Mouse (Mus musculus) liver, embryonic 14.5 days (tissue): ENCODE results near the gene Gm5475. TPM values are rescaled to one million over a fixed set of nuclear protein-coding genes. Genes with fewer than 3 reads are reported as not detected.

ENCODE experiments used
- ATAC-seq: fragments of 200-750 bp; cut with Nextera tagmentation; 2 replicates; pipeline ENCODE4 v1.8.0; 2017; ENCODE audit warnings: moderate number of reproducible peaks, mild to moderate bottlenecking, moderate library complexity; ENCODE audit not compliant: insufficient read depth
- DNase-seq, 3 experiments: peaks; one replicate each; pipeline ENCODE4 v3.0.0-alpha.2; 2012 to 2013; ENCODE audit warnings: low read depth in 3 of 3, low spot score in 3 of 3
- H3K27ac ChIP-seq: fragments of 300-500 bp; sonication (generic); 2 replicates; pipeline ENCODE4 v1.5.1; 2014; ENCODE audit warnings: moderate library complexity, mild to moderate bottlenecking, control low read depth, inconsistent platforms
- H3K27me3 ChIP-seq: fragments of 300-500 bp; sonication (generic); 2 replicates; pipeline ENCODE4 v1.6.1; 2014; ENCODE audit warnings: mild to moderate bottlenecking, low read length, moderate library complexity; ENCODE audit not compliant: control insufficient read depth, insufficient read depth
- H3K36me3 ChIP-seq: fragments of 300-500 bp; sonication (generic); replicated peaks from 2 replicates; pipeline ENCODE4 v1.6.1; 2014; ENCODE audit warnings: low read depth; ENCODE audit not compliant: control insufficient read depth, insufficient read depth
- H3K4me1 ChIP-seq, 2 experiments: fragments of 200-500 bp in 1 of 2; fragments of 300-500 bp in 1 of 2; sonication (generic) in 1 of 2; replicated peaks; 2 replicates each; pipeline ENCODE4 v1.6.1; 2012 to 2014; ENCODE audit warnings: antibody characterized with exemption in 1 of 2, inconsistent platforms in 1 of 2, low read length in 1 of 2; ENCODE audit not compliant: control insufficient read depth in 2 of 2, insufficient read depth in 2 of 2
- H3K4me2 ChIP-seq: fragments of 300-500 bp; sonication (generic); 2 replicates; pipeline ENCODE4 v1.6.1; 2014; ENCODE audit warnings: low read depth, mild to moderate bottlenecking, control low read depth, moderate library complexity
- H3K4me3 ChIP-seq, 2 experiments: fragments of 200-500 bp in 1 of 2; fragments of 300-500 bp in 1 of 2; sonication (generic) in 1 of 2; 2 replicates each; pipeline ENCODE4 v1.5.1; 2012 to 2014; ENCODE audit warnings: low read depth in 2 of 2, low read length in 2 of 2, mild to moderate bottlenecking in 2 of 2, control low read depth in 1 of 2, inconsistent platforms in 1 of 2, moderate library complexity in 1 of 2; ENCODE audit not compliant: insufficient read depth in 1 of 2
- H3K9ac ChIP-seq: fragments of 300-500 bp; sonication (generic); replicated peaks from 2 replicates; pipeline ENCODE4 v1.6.1; 2014; ENCODE audit warnings: mild to moderate bottlenecking, control low read depth, moderate library complexity
- H3K9me3 ChIP-seq: fragments of 300-500 bp; sonication (generic); 2 replicates; pipeline ENCODE4 v1.6.1; 2016; ENCODE audit warnings: low read length, mixed read lengths; ENCODE audit not compliant: control insufficient read depth
- CTCF ChIP-seq: IDR thresholded peaks from 2 replicates; pipeline ENCODE4 v1.5.1; 2016; ENCODE audit warnings: antibody characterized with exemption, low read depth, control low read depth
- EP300 ChIP-seq: IDR thresholded peaks from 2 replicates; pipeline ENCODE4 v1.6.1; 2016; ENCODE audit warnings: antibody characterized with exemption, low read depth
- WGBS: fragments of 180-500 bp; shearing (Covaris S2); extraction: QIAGEN DNeasy Blood & Tissue Kit; methylation state at CpG from one replicate; pipeline ENCODE4 v1.1.7; 2014; ENCODE audit not compliant: insufficient replicate concordance; 5-methylcytosine and 5-hydroxymethylcytosine counted together
- polyA plus RNA-seq, 2 experiments: library from polyadenylated mRNA; depleted of rRNA in 1 of 2; stranded (reverse) in 1 of 2; unstranded in 1 of 2; fragments of >200 nt; fragmentation: Nextera tagmentation in 1 of 2; extraction: Ambion mirVana in 1 of 2; gene quantifications; 2 replicates each; pipeline versions ENCODE4 v1.2.1 to v1.2.3; 2012 to 2014

Gm5475 gene
- polyA plus RNA-seq, 2 experiments: 0.01 TPM; not detected in 1

- ATAC-seq: peak; percentile 88
- Histone ChIP-seq H3K9ac (peak overlapping the region; percentile 4), H3K4me3 (no peak overlapping the region), H3K9me3 (no peaks in the 10 kb centered on the region), H3K4me2 (peak overlapping the region; percentile 45), H3K27me3 (no peaks in the 10 kb centered on the region), H3K27ac (peak overlapping the region; percentile 57), H3K4me1 (peaks cover 26 to 37% of the 10 kb centered on the region in 2 experiments), H3K36me3 (peaks cover 39% of the 10 kb centered on the region)
- DNase-seq: peak; percentile 45 to 67 (median 61)
- 21% methylated on average over 7 of the region's 7 CpGs for WGBS
- TF ChIP-seq EP300: peak; percentile 87
- no peak for TF ChIP-seq CTCF
Observed at GRCm38 (mm10) chr15:100391599-100391998, 30.3 kb upstream of the Gm5475 start.

- Histone ChIP-seq H3K36me3 (peaks cover 53% of the 10 kb centered on the region), H3K27ac (no peak overlapping the region; the same call in 1 of the 2 replicates), H3K4me1 (peaks cover 26 to 37% of the 10 kb centered on the region in 2 experiments), H3K4me3 (no peak overlapping the region), H3K4me2 (no peak overlapping the region), H3K27me3 (no peaks in the 10 kb centered on the region), H3K9me3 (no peaks in the 10 kb centered on the region), H3K9ac (no peak overlapping the region)
- ATAC-seq: no peak
- TF ChIP-seq EP300 (no peak), CTCF (no peak)
- DNase-seq: no peak
- 83% methylated on average over 11 of the region's 11 CpGs for WGBS
Observed at GRCm38 (mm10) chr15:100393016-100393415, 28.9 kb upstream of the Gm5475 start.

GRCm38 (mm10) chr15:100395561-100395960 is 26.4 kb upstream of the Gm5475 start:
- H3K4me1 ChIP-seq: peaks cover 20 to 27% of the 10 kb centered on the region in 2 experiments
- no peak overlapping the region for H3K4me3 ChIP-seq
- no peaks in the 10 kb centered on the region for H3K27me3 ChIP-seq
- DNase-seq (no peak), ATAC-seq (no peak)
- WGBS: 91% methylated on average over 3 of the region's 3 CpGs
- no peak overlapping the region for H3K4me2 ChIP-seq
- TF ChIP-seq CTCF: peak; percentile 58
- no peak for TF ChIP-seq EP300
- H3K9me3 ChIP-seq: no peaks in the 10 kb centered on the region
- peaks cover 78% of the 10 kb centered on the region for H3K36me3 ChIP-seq
- H3K27ac ChIP-seq: no peak overlapping the region
- no peak overlapping the region for H3K9ac ChIP-seq

- Histone ChIP-seq H3K4me3 (no peak overlapping the region), H3K36me3 (peaks cover 99% of the 10 kb centered on the region), H3K9ac (no peak overlapping the region), H3K27ac (no peak overlapping the region), H3K4me1 (peaks cover 0 to 4% of the 10 kb centered on the region in 2 experiments; a peak in 2 of 4 replicates), H3K9me3 (no peaks in the 10 kb centered on the region), H3K27me3 (no peaks in the 10 kb centered on the region), H3K4me2 (no peak overlapping the region)
- 77% methylated on average over 16 of the region's 16 CpGs for WGBS
- ATAC-seq: no peak
- DNase-seq: no peak
- TF ChIP-seq EP300 (no peak), CTCF (no peak)
Observed at GRCm38 (mm10) chr15:100400592-100401250, 21.2 kb upstream of the Gm5475 start.

GRCm38 (mm10) chr15:100401811-100402210 is 20.1 kb upstream of the Gm5475 start:
- Histone ChIP-seq H3K27ac (no peak overlapping the region), H3K36me3 (peaks cover 99% of the 10 kb centered on the region), H3K9ac (no peak overlapping the region), H3K9me3 (no peaks in the 10 kb centered on the region), H3K27me3 (no peaks in the 10 kb centered on the region), H3K4me2 (no peak overlapping the region), H3K4me3 (no peak overlapping the region), H3K4me1 (peaks cover 0 to 6% of the 10 kb centered on the region in 2 experiments; a peak in 2 of 4 replicates)
- DNase-seq (no peak), ATAC-seq (no peak)
- TF ChIP-seq EP300: no peak
- TF ChIP-seq CTCF: no peak
- 85% methylated on average over 4 of the region's 4 CpGs for WGBS
